Mouse (Mus musculus) bone marrow, adult 2 months (tissue): Measurements from ENCODE around the gene Acta2.

Experiments
- CTCF ChIP-seq: fragments of 200-500 bp; IDR thresholded peaks from 2 replicates; pipeline ENCODE4 v1.5.1; 2011; ENCODE audit warnings: low read length, control low read depth; ENCODE audit not compliant: control insufficient read depth, insufficient read depth
- POLR2A ChIP-seq: fragments of 200-500 bp; IDR thresholded peaks from 2 replicates; pipeline ENCODE4 v1.6.1; 2011; ENCODE audit warnings: low read depth, mild to moderate bottlenecking, control low read depth, low read length, borderline replicate concordance; ENCODE audit not compliant: control insufficient read depth

- no peak for TF ChIP-seq CTCF
- no peak for TF ChIP-seq POLR2A
Measured at GRCm38 (mm10) chr19:34217761-34218160, 37.6 kb downstream of the Acta2 start.
